Mouse (Mus musculus) brain, embryonic 14.5 days (tissue): ENCODE results near the gene Lurap1l. TPM values are rescaled to one million over a fixed set of nuclear protein-coding genes. Genes with fewer than 3 reads are reported as not detected.
A peak's percentile ranks its signal among the peaks of the same experiment; 100 is the strongest.

Source experiments
- DNase-seq: peaks from one replicate; pipeline ENCODE4 v3.0.0-alpha.2; 2011; ENCODE audit warnings: low read depth
- CTCF ChIP-seq: fragments of 200-500 bp; IDR thresholded peaks from 2 replicates; pipeline ENCODE4 v1.5.1; 2012; ENCODE audit warnings: inconsistent platforms, mild to moderate bottlenecking, moderate library complexity, borderline replicate concordance; ENCODE audit not compliant: insufficient read depth, insufficient read length; ENCODE audit errors: extremely low read depth
- POLR2A ChIP-seq: fragments of 200-500 bp; IDR thresholded peaks from 2 replicates; pipeline ENCODE4 v1.6.1; 2012; ENCODE audit warnings: mild to moderate bottlenecking, inconsistent platforms, borderline replicate concordance; ENCODE audit not compliant: poor library complexity, insufficient read depth, insufficient read length, severe bottlenecking; ENCODE audit errors: extremely low read depth
- polyA plus RNA-seq: library from polyadenylated mRNA; depleted of rRNA; stranded (reverse); fragments of >200 nt; gene quantifications from 2 replicates; pipeline ENCODE4 v1.2.3, GENCODE M21; 2012; rRNA removed

Gene Lurap1l
- polyA plus RNA-seq, 1 experiment, result 5.4 TPM

- TF ChIP-seq CTCF (no peak), POLR2A (no peak)
- DNase-seq, result no peak
Observed at GRCm38 (mm10) chr4:80950280-80950781, 39.9 kb downstream of the Lurap1l start.

GRCm38 (mm10) chr4:80952653-80953052 lies 42.2 kb downstream of the Lurap1l start:
- peak; percentile 3 for DNase-seq
- TF ChIP-seq POLR2A, result no peak
- TF ChIP-seq CTCF, result no peak

DNA sequence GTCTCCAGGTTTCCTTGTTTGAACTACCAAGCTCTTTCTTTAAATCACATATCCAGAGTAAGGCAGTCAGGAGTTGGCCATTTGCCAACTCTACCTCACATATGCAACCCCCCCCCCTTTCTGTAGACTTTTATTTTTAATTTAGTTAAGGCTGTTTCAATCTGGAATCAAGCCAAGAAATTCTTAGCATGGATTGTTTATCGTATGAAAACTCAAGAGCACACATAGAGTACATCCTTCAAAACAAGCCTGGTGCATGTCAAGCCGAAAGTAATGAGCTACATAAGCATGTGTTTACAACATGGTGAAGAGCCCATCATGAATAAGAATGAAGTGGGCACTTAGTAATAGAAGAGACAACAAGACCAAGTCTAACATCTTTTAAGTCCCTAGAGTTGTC lies 45.5 kb downstream of the Lurap1l start:
- TF ChIP-seq CTCF (no peak), POLR2A (no peak)
- DNase-seq, result peak; percentile 58

DNA sequence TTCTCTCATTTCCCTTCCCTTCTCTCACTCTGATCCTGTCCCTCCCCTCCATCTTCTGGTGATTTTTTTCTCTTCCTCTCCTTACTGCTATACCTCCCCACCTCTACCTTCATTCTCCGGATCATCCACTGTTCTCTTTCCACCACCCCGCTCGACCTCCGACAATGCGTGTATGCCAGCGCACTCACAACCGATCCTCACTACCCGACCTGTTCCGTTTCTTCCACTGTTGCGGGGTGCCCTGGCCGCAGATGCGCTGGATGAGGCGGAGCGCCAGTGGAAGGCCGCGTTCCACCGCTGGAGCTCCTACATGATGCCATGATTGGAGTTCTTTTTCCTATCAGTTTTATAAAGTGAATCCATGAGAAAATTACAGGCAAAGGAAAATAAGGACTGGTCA lies 57.1 kb downstream of the Lurap1l start:
- no peak for TF ChIP-seq POLR2A
- TF ChIP-seq CTCF, result no peak
- no peak for DNase-seq

DNA sequence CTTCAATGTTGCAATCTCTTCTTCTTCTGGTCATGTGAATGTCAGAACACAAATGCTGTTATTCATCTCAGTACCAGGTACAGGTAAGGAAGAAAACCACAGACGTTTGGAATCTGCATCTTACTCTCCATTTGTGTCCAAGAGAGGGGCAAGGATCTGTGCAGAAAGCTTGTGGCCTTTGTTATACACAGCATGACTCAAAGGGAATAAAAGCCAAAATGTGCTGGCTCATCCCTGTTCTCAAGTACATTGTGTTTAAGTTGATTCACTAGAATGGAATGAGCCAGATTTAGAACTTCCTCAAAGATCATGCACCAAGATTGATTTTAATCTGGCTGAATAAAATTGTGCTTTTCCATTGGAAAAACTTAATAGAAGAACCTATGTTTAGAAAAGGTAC lies 61.4 kb downstream of the Lurap1l start:
- DNase-seq, result no peak
- TF ChIP-seq POLR2A, result no peak
- no peak for TF ChIP-seq CTCF

- DNase-seq, result no peak
- TF ChIP-seq POLR2A (no peak), CTCF (no peak)
Observed at GRCm38 (mm10) chr4:80973896-80974295, 63.5 kb downstream of the Lurap1l start.

GRCm38 (mm10) chr4:80990819-80991218 lies 80.4 kb downstream of the Lurap1l start:
- DNase-seq, result no peak
- TF ChIP-seq POLR2A (no peak), CTCF (no peak)

DNA sequence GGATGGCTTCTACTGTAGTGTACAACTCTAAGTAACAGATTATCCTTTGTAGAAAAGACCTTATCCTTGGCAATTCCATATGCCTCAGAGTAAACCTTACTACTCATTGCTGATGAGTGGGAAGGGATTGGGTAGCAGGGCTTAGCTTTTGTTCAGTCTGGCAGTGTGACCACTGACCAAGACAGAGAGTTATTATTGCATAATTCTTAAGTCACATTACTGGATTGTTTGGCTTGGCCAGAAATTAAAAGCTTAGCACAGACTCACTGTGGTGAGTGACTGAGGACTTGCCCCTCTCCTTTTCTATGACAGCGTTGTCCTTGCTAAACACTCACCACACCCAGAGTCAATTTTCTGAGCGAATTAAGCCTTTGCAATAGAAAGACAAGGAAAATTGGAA lies 93.1 kb downstream of the Lurap1l start:
- no peak for DNase-seq
- no peak for TF ChIP-seq CTCF
- TF ChIP-seq POLR2A, result no peak

Other genes with a start within 250 kb of the Lurap1l start
- gene Tyrp1, start 76.5 kb upstream of the Lurap1l start, polyA plus RNA-seq, result 0.11 and 0.45 TPM in 2 replicates